18 mouse cellular contexts compared by ENCODE assay signal in genomic region chr3:119892533-119893164, GRCm38 (mm10).
A peak's percentile ranks its signal among the peaks of the same experiment; 100 is the strongest.
DNase-seq lines count a peak whose midpoint lies in the region; ATAC-seq lines count a peak whose summit lies in the region.
"Had no signal": no experiment of that assay in that cellular context is flagged by ENCODE, and none has a peak within 500 bp of the region (broad histone marks: within the 10 kb centered on the region; RNA-seq: fewer than 3 reads in every experiment).

No protein-coding gene starts in this region.

- H3K27me3 ChIP-seq in hindbrain, embryonic 13.5 days, result no peaks in the 10 kb centered on the region
- H3K27me3 ChIP-seq in midbrain, embryonic 13.5 days, result no peaks in the 10 kb centered on the region
- no peaks in the 10 kb centered on the region for H3K27me3 ChIP-seq in liver, embryonic 11.5 days (replicated peaks; ENCODE audit: control insufficient read depth, insufficient read depth, low read length)
- H3K27me3 ChIP-seq: heart, embryonic 15.5 days; limb, embryonic 15.5 days; Patski had no signal

- no peak overlapping the region for H3K9ac ChIP-seq in hindbrain, embryonic 13.5 days
- H3K9ac ChIP-seq in midbrain, embryonic 13.5 days (replicated peaks), result no peak overlapping the region
- H3K9ac ChIP-seq in liver, embryonic 11.5 days (ENCODE audit: low read depth, low read length), result no peak overlapping the region
- H3K9ac ChIP-seq: limb, embryonic 15.5 days; liver, postnatal 0 days had no signal

- H3K4me2 ChIP-seq in hindbrain, embryonic 13.5 days, result peak overlapping the region; percentile 50
- peak overlapping the region; percentile 56; the same call in 1 of the 2 replicates for H3K4me2 ChIP-seq in midbrain, embryonic 13.5 days (replicated peaks)
- H3K4me2 ChIP-seq in liver, embryonic 11.5 days, result no peak overlapping the region

- peak; percentile 50; the same call in 1 of the 2 replicates for ATAC-seq in hindbrain, embryonic 13.5 days (ENCODE audit: low FRiP score)
- peak; percentile 58 for ATAC-seq in midbrain, embryonic 13.5 days
- ATAC-seq in liver, embryonic 11.5 days (replicated peaks; ENCODE audit: low FRiP score), result no peak
- ATAC-seq: activated CD4-positive, CD25-positive, alpha-beta regulatory T cell, adult 4 months; liver, postnatal 0 days; Patski had no signal

- no peaks in the 10 kb centered on the region for H3K9me3 ChIP-seq in hindbrain, embryonic 13.5 days
- H3K9me3 ChIP-seq in midbrain, embryonic 13.5 days, result no peaks in the 10 kb centered on the region
- no peaks in the 10 kb centered on the region for H3K9me3 ChIP-seq in liver, embryonic 11.5 days (ENCODE audit: control insufficient read depth, low read length)
- H3K9me3 ChIP-seq: heart, embryonic 15.5 days; limb, embryonic 15.5 days had no signal

- no peaks in the 10 kb centered on the region for H3K36me3 ChIP-seq in hindbrain, embryonic 13.5 days
- no peaks in the 10 kb centered on the region for H3K36me3 ChIP-seq in midbrain, embryonic 13.5 days
- no peaks in the 10 kb centered on the region for H3K36me3 ChIP-seq in liver, embryonic 11.5 days (ENCODE audit: control insufficient read depth, insufficient read depth, low read length)
- H3K36me3 ChIP-seq: heart, embryonic 15.5 days; limb, embryonic 15.5 days had no signal

- peak overlapping the region; percentile 68 for H3K27ac ChIP-seq in hindbrain, embryonic 13.5 days
- H3K27ac ChIP-seq in midbrain, embryonic 13.5 days, result peak overlapping the region; percentile 86
- H3K27ac ChIP-seq in liver, embryonic 11.5 days (ENCODE audit: low read depth, low read length), result no peak overlapping the region
- H3K27ac ChIP-seq: heart, embryonic 15.5 days; limb, embryonic 15.5 days; macrophage had no signal

- H3K4me1 ChIP-seq in hindbrain, embryonic 13.5 days (replicated peaks), result peaks cover 25% of the 10 kb centered on the region
- peaks cover 34% of the 10 kb centered on the region for H3K4me1 ChIP-seq in midbrain, embryonic 13.5 days (replicated peaks)
- H3K4me1 ChIP-seq in liver, embryonic 11.5 days (replicated peaks; ENCODE audit: control insufficient read depth, insufficient read depth, low read length), result no peaks in the 10 kb centered on the region

- peak; percentile 8 for DNase-seq in retina, embryonic 14.5 days (ENCODE audit: low spot score)
- no peak for DNase-seq in retina, postnatal 1 day
- no peak for DNase-seq in liver, embryonic 11.5 days (ENCODE audit: low spot score)
- DNase-seq in kidney, postnatal 25 days, result no peak
- no peak for DNase-seq in urinary bladder, postnatal 10 days (ENCODE audit: low spot score)
- DNase-seq: adrenal gland, postnatal 25 days; cerebellum, adult 9-10 months; kidney, adult 18-20 months; kidney, postnatal 14 days; liver, postnatal 0 days; thymus, postnatal 14 days had no signal

- WGBS in hindbrain, embryonic 13.5 days, result 54% methylated on average over 9 of the region's 9 CpGs
- WGBS in midbrain, embryonic 13.5 days, result 45% methylated on average over 9 of the region's 9 CpGs
- WGBS in liver, embryonic 11.5 days, result 68% methylated on average over 9 of the region's 9 CpGs

- no peak overlapping the region for H3K4me3 ChIP-seq in hindbrain, embryonic 13.5 days
- H3K4me3 ChIP-seq in midbrain, embryonic 13.5 days (replicated peaks), result no peak overlapping the region
- H3K4me3 ChIP-seq in liver, embryonic 11.5 days (ENCODE audit: low read depth, low read length), result no peak overlapping the region
